10 mouse cellular contexts compared by ENCODE assay signal in the genomic region with DNA sequence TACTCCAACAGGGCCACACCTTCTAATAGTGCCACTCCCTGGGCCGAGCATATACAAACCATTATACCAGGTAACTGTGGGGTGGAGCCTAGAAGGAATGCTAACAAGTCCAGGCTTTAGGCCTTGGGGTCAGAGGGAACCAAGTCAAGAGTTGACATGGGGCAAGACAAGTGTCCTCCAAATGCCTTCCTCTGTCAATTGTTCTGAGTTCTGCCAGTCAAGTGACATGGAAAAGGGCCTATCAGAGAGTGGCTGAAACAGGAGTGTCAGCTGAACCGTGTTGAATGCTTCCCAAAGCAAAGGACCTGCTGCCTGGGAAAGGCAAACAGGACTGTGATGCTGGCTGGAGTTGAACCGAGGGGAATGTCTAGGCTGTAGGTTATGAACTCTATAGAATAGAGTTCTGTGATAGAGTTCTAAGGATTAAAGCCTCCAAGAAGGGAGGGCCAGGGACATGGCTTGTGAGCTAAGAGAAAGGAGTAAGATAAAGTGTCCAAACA. TPM values are rescaled to one million over a fixed set of nuclear protein-coding genes. Genes with fewer than 3 reads are reported as not detected.
DNase-seq lines count a peak whose midpoint lies in the region; ATAC-seq lines count a peak whose summit lies in the region.
"Had no signal": no experiment of that assay in that cellular context is flagged by ENCODE, and none has a peak within 500 bp of the region (broad histone marks: within the 10 kb centered on the region; RNA-seq: fewer than 3 reads in every experiment).

No protein-coding gene starts in this region.

- peak overlapping the region; percentile 79; the same call in 1 of the 2 replicates for H3K27ac ChIP-seq in kidney, embryonic 15.5 days
- H3K27ac ChIP-seq in hindbrain, embryonic 13.5 days = peak overlapping the region; percentile 84
- H3K27ac ChIP-seq in midbrain, embryonic 14.5 days (replicated peaks; ENCODE audit: low read depth, low read length) = peak overlapping the region; percentile 53
- H3K27ac ChIP-seq: liver, embryonic 14.5 days had no signal

- no peak overlapping the region for H3K4me2 ChIP-seq in kidney, embryonic 15.5 days
- H3K4me2 ChIP-seq in hindbrain, embryonic 13.5 days = no peak overlapping the region
- H3K4me2 ChIP-seq in midbrain, embryonic 14.5 days (ENCODE audit: low read length) = peak overlapping the region; percentile 55; the same call in 1 of the 2 replicates

- peak; percentile 1 for DNase-seq in cerebellum, adult 11 months
- DNase-seq in kidney, postnatal 4 days = no peak
- no peak for DNase-seq in midbrain, embryonic 14.5 days
- no peak for DNase-seq in layer of hippocampus, postnatal 10 days (ENCODE audit: low spot score in 2 of 2)
- no peak for DNase-seq in right cerebral cortex, postnatal 14 days

- no peak overlapping the region for H3K9ac ChIP-seq in kidney, embryonic 15.5 days
- no peak overlapping the region for H3K9ac ChIP-seq in hindbrain, embryonic 13.5 days
- no peak overlapping the region for H3K9ac ChIP-seq in midbrain, embryonic 14.5 days (replicated peaks; ENCODE audit: low read length)
- H3K9ac ChIP-seq: liver, embryonic 14.5 days had no signal

- 84% methylated on average over 3 of the region's 3 CpGs for WGBS in kidney, embryonic 15.5 days
- WGBS in hindbrain, embryonic 13.5 days = 89% methylated on average over 3 of the region's 3 CpGs
- 82% methylated on average over 3 of the region's 3 CpGs for WGBS in midbrain, embryonic 14.5 days

- no peaks in the 10 kb centered on the region for H3K36me3 ChIP-seq in kidney, embryonic 15.5 days
- no peaks in the 10 kb centered on the region for H3K36me3 ChIP-seq in hindbrain, embryonic 13.5 days
- H3K36me3 ChIP-seq in midbrain, embryonic 14.5 days (ENCODE audit: control insufficient read depth, insufficient read depth, low read length) = no peaks in the 10 kb centered on the region

- no peak for ATAC-seq in cerebellum, adult (ENCODE audit: insufficient number of reproducible peaks, low FRiP score, low TSS enrichment)
- ATAC-seq in kidney, embryonic 15.5 days (replicated peaks; ENCODE audit: low FRiP score) = no peak
- no peak for ATAC-seq in hindbrain, embryonic 13.5 days (ENCODE audit: low FRiP score)
- ATAC-seq in midbrain, embryonic 14.5 days (ENCODE audit: low FRiP score, low TSS enrichment) = no peak

- H3K9me3 ChIP-seq in kidney, embryonic 15.5 days (replicated peaks) = no peaks in the 10 kb centered on the region
- H3K9me3 ChIP-seq in hindbrain, embryonic 13.5 days = no peaks in the 10 kb centered on the region
- H3K9me3 ChIP-seq in midbrain, embryonic 14.5 days (ENCODE audit: control insufficient read depth, low read length) = no peaks in the 10 kb centered on the region

- no peak overlapping the region for H3K4me3 ChIP-seq in kidney, embryonic 15.5 days (replicated peaks)
- H3K4me3 ChIP-seq in hindbrain, embryonic 13.5 days = 0 out of 2 replicates have a peak overlapping the region, but pooled peaks have one; percentile 39
- H3K4me3 ChIP-seq in midbrain, embryonic 14.5 days (replicated peaks; ENCODE audit: low read depth, low read length) = no peak overlapping the region

- peaks cover 16% of the 10 kb centered on the region for H3K4me1 ChIP-seq in kidney, embryonic 15.5 days
- H3K4me1 ChIP-seq in hindbrain, embryonic 13.5 days (replicated peaks) = peaks cover 17% of the 10 kb centered on the region
- H3K4me1 ChIP-seq in midbrain, embryonic 14.5 days (ENCODE audit: control insufficient read depth, insufficient read depth, low read length) = peaks cover 11% of the 10 kb centered on the region

- H3K27me3 ChIP-seq in kidney, embryonic 15.5 days = 0 out of 2 replicates have a peak, but pooled peaks cover 11% of the 10 kb centered on the region
- peaks cover 24% of the 10 kb centered on the region for H3K27me3 ChIP-seq in hindbrain, embryonic 13.5 days
- H3K27me3 ChIP-seq in midbrain, embryonic 14.5 days (ENCODE audit: control insufficient read depth, insufficient read depth, low read length) = no peaks in the 10 kb centered on the region

RNA-seq across cellular contexts. Expression of gene Mmel1, which starts 5.9 kb away (rescaled TPM):
- polyA plus RNA-seq in kidney, embryonic 15.5 days (2015; fragmentation: Nextera tagmentation; extraction: Ambion mirVana) = 0.22 and 0.42 TPM in 2 replicates
- polyA plus RNA-seq in hindbrain, embryonic 13.5 days (2015; fragmentation: Nextera tagmentation; extraction: Ambion mirVana) = 0.13 and 0.25 TPM in 2 replicates
- polyA plus RNA-seq in midbrain, embryonic 14.5 days (2014; fragmentation: Nextera tagmentation; extraction: Ambion mirVana) = 0.50 and 0.53 TPM in 2 replicates
- under 1 TPM; 0.22 to 0.23 TPM for total RNA-seq in layer of hippocampus, postnatal 10 days (2021)
- polyA plus RNA-seq: large intestine, adult 2 months had no signal

RNA-seq across cellular contexts. Expression of gene Ttc34, which starts 26.2 kb away (rescaled TPM):
- polyA plus RNA-seq in kidney, embryonic 15.5 days (2015; fragmentation: Nextera tagmentation; extraction: Ambion mirVana) = 0.18 and 0.99 TPM in 2 replicates
- 0.56 and 0.57 TPM in 2 replicates for polyA plus RNA-seq in hindbrain, embryonic 13.5 days (2015; fragmentation: Nextera tagmentation; extraction: Ambion mirVana)
- 1.8 TPM in 2 replicates for polyA plus RNA-seq in midbrain, embryonic 14.5 days (2014; fragmentation: Nextera tagmentation; extraction: Ambion mirVana)
- total RNA-seq in layer of hippocampus, postnatal 10 days (2021) = 1 to 10 TPM; 3.7 to 4.9 TPM
- polyA plus RNA-seq: liver, embryonic 14.5 days had no signal

RNA-seq across cellular contexts. Expression of gene Fam213b, which starts 35.4 kb away (rescaled TPM):
- polyA plus RNA-seq in kidney, embryonic 15.5 days (2015; fragmentation: Nextera tagmentation; extraction: Ambion mirVana) = 34.1 and 40.6 TPM in 2 replicates
- 44.1 and 48.8 TPM in 2 replicates for polyA plus RNA-seq in hindbrain, embryonic 13.5 days (2015; fragmentation: Nextera tagmentation; extraction: Ambion mirVana)
- 52.1 and 53.2 TPM in 2 replicates for polyA plus RNA-seq in midbrain, embryonic 14.5 days (2014; fragmentation: Nextera tagmentation; extraction: Ambion mirVana)
- total RNA-seq in layer of hippocampus, postnatal 10 days (2021) = 10 to 100 TPM; 36.2 to 39.0 TPM
